Mouse (Mus musculus) bone marrow macrophage, adult 2 months (primary cell): Measurements from ENCODE around the gene Tmem120b. TPM values are rescaled to one million over a fixed set of nuclear protein-coding genes. Genes with fewer than 3 reads are reported as not detected.
A peak's percentile ranks its signal among the peaks of the same experiment; 100 is the strongest.

Experiments used
- H3K27ac ChIP-seq: 2 replicates; pipeline ENCODE4 v1.5.1; 2012; ENCODE audit warnings: low read depth, low read length; ENCODE audit not compliant: insufficient read depth
- H3K4me1 ChIP-seq: 2 replicates; pipeline ENCODE4 v1.6.1; 2012; ENCODE audit warnings: low read length; ENCODE audit not compliant: control insufficient read depth, insufficient read depth
- H3K4me3 ChIP-seq: 2 replicates; pipeline ENCODE4 v1.5.1; 2012; ENCODE audit warnings: mild to moderate bottlenecking, low read length, moderate library complexity; ENCODE audit not compliant: insufficient read depth
- CTCF ChIP-seq: IDR thresholded peaks from 2 replicates; pipeline ENCODE4 v1.5.1; 2012; ENCODE audit warnings: low read depth, mild to moderate bottlenecking, low read length, moderate library complexity
- POLR2A ChIP-seq: IDR thresholded peaks from 2 replicates; pipeline ENCODE4 v1.6.1; 2012; ENCODE audit warnings: mild to moderate bottlenecking, low read depth, low read length, borderline replicate concordance
- polyA plus RNA-seq: library from polyadenylated mRNA; stranded (reverse); fragments of >200 nt; gene quantifications from 2 replicates; pipeline ENCODE4 v1.2.4, GENCODE M21; 2012; ENCODE audit not compliant: missing spikeins, insufficient read depth, insufficient read length

The Tmem120b gene
- polyA plus RNA-seq, 1 experiment: 4.3 TPM

DNA sequence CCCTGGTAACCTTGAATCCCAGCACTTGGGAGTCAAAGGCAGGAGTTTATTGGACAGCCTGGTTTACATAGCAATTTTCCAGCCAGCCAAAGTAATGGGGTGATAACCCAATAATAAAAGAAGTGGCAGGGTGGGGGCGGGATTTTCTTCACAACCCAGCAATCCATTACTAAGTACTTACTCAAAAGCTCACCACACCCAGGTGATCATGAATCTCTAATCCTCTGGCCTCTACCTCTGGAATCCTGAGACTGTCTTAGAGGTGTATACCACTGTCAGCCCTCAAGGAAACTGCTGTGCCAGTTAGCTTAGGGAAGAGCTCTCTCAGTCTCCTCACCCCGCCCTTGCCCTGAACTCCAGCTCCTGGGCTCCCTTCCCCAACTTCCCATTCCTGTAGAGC, 18.3 kb downstream of the Tmem120b start:
- peaks cover 20% of the 10 kb centered on the region for H3K4me1 ChIP-seq
- no peak overlapping the region for H3K27ac ChIP-seq
- no peak for TF ChIP-seq POLR2A
- TF ChIP-seq CTCF: no peak
- H3K4me3 ChIP-seq: no peak overlapping the region

DNA sequence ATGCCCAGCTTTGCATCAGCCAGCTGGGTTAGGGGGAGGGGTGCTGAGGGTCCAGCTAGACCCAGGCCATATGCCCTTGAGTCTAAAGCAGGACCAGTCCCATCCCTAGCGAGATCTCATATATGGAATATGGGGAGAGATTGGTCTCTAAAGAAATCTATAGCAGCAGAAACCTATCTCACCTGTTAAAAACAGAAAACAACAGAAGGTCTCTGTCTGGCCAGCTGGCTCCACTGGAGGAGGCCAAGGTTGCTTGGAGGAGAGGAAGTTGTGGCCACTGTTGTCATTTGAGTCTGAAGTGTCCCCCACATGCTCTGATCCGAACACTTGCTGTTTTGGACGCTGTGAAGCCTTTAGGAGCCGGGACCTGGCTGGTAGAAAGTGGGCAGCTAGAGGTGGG, 20.6 kb downstream of the Tmem120b start:
- peaks cover 20% of the 10 kb centered on the region for H3K4me1 ChIP-seq
- TF ChIP-seq POLR2A (no peak), CTCF (no peak)
- H3K27ac ChIP-seq: no peak overlapping the region
- no peak overlapping the region for H3K4me3 ChIP-seq

DNA sequence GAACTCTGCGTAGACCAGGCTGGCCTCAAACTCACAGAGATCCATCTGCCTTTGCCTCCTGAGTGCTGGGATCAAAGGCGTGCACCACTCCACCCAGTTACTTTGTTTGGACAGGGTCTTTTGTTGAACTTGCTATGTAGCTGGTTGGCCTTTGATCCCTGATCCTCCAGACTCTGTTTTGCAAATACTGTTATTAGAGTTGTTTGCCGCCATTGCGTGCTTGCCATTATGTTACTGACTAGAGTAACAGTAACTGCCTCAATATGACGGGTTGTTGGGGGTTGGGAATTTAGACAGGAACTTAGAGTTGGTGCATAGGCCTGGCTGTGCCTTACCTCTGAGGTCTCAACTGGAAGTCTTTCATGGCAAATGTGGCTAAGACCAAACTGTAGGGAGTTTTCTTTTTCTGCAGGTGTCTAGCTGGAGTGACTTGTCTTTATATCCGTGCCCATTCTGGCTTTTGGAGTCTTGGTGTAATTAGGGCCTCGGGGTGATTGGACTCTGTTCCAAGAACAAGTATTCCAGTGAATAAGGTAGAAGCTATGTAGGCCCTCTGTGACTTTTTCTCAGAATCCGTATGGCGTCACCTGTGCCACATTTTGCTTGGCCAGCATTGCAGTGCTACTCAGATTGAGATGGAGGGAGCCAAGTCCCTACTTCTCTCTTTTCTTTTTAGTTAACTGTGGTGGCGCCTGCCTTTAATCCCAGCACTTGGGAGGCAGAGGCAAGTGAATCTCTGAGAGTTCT, 22.5 kb downstream of the Tmem120b start:
- H3K27ac ChIP-seq: no peak overlapping the region
- peaks cover 16% of the 10 kb centered on the region for H3K4me1 ChIP-seq
- H3K4me3 ChIP-seq: no peak overlapping the region
- TF ChIP-seq CTCF: no peak
- no peak for TF ChIP-seq POLR2A

DNA sequence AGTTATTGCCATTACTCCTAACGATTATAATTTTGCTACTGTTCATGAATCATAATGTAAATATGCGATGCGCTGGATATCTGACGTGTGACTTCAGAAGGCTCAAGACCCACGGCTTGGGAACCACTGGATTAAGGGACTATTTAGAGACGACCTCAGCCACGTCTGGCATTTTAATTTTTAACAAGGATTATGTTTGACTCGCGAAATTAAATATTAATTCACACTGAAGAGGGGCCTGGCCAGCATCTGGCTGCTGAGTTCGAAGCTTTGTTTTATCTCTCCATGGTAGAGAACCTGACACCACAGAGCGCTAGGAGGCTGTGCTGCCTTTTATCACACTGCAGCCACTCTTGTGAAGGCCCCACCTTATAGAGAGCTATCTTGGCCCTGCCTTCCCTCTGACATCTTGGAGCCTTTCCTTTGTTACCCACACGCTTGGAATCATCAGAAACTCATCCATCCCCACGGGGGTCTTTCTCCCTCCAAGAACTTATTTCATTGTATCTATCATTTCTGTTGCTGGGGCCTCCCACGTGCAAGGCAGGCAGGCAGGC, 24.9 kb downstream of the Tmem120b start:
- H3K4me3 ChIP-seq: no peak overlapping the region
- no peak overlapping the region for H3K27ac ChIP-seq
- H3K4me1 ChIP-seq: peaks cover 4% of the 10 kb centered on the region; the same call in 1 of the 2 replicates
- no peak for TF ChIP-seq CTCF
- TF ChIP-seq POLR2A: no peak

DNA sequence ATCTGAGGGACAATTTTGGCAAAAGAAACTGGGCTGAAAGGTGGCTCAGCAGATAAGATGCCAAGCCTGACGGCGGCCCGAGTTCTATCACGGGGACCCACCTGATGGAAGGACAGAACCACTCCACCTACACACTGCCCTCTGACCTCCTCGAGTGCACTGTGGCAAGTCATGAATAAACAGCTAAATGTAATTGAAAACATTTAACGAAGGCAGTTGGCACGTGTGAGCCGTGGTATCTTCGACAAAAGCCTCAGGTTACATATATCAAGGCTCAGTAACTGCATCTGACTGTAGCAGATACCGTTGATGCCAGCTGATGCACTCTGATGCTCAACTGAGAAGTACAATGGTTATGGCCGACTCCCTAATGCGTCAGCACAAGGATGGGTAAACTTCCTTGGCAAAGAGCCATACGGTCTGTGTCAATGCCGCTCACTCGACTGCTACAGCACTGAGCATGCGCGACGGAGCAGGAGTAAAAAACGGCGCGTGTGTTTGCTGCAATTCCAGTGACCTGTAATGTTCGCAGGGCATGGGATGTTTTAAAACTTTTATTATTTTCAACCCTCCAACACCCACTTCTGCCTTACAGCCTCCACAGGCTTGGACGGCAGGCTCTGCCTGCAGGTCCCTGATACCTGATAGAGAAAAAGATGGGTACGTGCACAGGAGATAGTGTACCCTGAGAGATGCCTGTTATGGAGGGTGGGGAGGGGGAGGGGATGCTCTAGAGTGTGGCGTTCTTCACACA, 26.2 kb downstream of the Tmem120b start:
- Histone ChIP-seq H3K4me1 (no peaks in the 10 kb centered on the region), H3K27ac (no peak overlapping the region), H3K4me3 (no peak overlapping the region)
- TF ChIP-seq POLR2A: no peak
- TF ChIP-seq CTCF: 0 out of 2 replicates have a peak, but pooled peaks have one; percentile 7

DNA sequence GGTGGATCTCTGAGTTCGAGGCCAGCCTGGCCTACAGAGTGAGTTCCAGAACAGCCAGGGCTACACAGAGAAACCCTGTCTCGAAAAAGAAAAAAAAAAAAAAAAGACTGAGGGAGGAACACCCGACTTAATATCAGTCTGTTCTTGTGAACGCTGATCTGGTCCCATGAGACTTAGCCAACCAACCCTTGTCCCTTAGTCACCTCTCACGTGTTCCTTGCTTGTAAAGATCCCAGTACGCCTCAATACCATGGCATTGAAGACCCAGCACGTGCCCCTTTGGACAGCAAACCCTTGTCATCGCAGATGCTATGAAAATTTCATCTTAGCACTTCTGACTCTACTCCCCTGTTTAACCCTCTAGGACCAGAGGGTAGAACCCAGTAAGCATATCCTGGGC, 28.1 kb downstream of the Tmem120b start:
- no peak for TF ChIP-seq CTCF
- TF ChIP-seq POLR2A: no peak
- no peak overlapping the region for H3K27ac ChIP-seq
- H3K4me1 ChIP-seq: no peaks in the 10 kb centered on the region
- no peak overlapping the region for H3K4me3 ChIP-seq

DNA sequence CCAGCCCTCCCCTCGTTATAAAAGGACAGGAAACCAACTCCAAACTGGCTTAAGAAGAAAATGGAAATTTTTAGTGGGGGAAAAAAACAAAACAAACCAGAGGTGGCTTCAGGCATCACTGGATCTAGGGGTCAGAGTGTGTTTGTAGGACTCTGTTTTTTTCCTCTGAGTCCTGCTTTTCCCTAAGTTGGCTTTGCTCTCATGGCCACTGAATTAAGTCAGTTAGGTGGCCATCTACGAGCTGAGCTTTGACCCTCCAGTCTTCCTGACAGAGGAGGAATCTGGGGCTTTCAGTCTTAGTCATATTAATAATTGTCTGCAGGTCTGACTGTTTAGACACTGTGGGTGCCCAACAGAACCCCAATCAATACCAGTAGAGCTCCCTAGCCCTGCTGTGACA, 30.3 kb downstream of the Tmem120b start:
- no peaks in the 10 kb centered on the region for H3K4me1 ChIP-seq
- H3K4me3 ChIP-seq: no peak overlapping the region
- TF ChIP-seq CTCF (no peak), POLR2A (no peak)
- no peak overlapping the region for H3K27ac ChIP-seq

DNA sequence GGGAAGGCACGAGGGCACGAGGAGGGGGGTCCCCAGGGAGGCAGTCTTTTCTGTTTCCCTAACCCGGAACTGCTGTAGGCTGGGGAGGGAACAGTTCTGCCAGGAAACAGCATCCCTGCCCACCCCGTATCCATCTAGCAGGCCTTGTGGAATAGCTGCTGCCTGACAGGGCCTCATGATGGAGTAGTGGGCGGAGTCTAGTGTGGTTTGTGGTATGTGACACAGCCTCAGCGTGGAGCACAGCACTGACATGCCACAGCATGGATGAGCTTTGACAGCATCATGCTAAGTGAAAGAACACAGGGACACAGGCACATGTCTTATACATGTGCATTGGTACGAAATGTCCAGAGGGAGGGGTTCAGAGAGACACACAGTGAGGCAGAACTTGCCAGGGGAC, 34.2 kb downstream of the Tmem120b start:
- TF ChIP-seq CTCF: no peak
- H3K4me1 ChIP-seq: no peaks in the 10 kb centered on the region
- no peak overlapping the region for H3K4me3 ChIP-seq
- no peak overlapping the region for H3K27ac ChIP-seq

DNA sequence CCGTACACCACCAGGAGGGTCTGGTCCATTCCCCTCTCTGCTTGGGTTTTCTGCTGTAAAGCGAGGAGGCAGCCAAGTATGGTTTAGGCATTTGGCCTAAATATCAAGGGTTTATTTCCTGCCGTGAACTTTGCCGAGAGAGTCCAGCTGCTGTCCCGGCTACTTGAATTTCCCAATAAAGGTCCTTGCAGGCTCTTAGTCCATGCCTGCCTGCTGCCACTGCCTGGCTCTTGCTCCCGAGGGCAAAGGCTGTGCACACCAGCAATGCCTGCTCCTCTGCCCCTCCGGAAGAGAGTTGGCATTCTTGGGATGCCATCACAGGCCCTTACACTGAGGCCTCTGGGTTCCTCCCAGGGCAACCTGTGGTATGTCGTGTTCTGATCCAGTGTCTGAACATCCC, 35.3 kb downstream of the Tmem120b start:
- Histone ChIP-seq H3K4me3 (no peak overlapping the region), H3K27ac (no peak overlapping the region), H3K4me1 (no peaks in the 10 kb centered on the region)
- TF ChIP-seq CTCF (no peak), POLR2A (no peak)

DNA sequence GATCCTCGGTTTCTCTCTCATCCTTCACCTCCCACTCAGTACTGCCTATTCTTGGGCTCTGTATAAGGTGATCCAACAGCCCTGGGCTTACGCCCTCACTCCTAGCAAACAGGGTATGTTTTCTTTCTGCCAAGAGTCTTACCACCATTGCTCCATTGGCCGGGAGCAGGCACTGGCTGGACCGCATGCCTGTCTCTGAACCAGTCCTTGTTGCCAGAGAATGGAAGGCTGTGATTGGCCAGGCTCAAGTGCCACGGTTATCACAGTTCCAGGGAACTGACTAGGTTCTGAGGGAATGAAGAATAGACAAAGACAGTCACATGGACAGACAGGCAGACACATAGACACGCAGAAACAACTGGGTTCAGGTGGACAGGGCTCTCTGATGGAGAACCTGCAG, 36.6 kb downstream of the Tmem120b start:
- TF ChIP-seq CTCF (no peak), POLR2A (no peak)
- no peak overlapping the region for H3K27ac ChIP-seq

More for the DNA sequence above, 36.6 kb downstream of the Tmem120b start:
- Histone ChIP-seq H3K4me3 (no peak overlapping the region), H3K4me1 (no peaks in the 10 kb centered on the region)
